Mouse (Mus musculus) liver, postnatal 0 days (tissue): Measurements from ENCODE around the gene Polr2g.

Experiments
- CTCF ChIP-seq: sonication (generic); IDR thresholded peaks from 2 replicates; pipeline ENCODE4 v1.5.1; 2016; ENCODE audit warnings: antibody characterized with exemption, low read depth
- EP300 ChIP-seq: IDR thresholded peaks from 2 replicates; pipeline ENCODE4 v1.6.1; 2016; ENCODE audit warnings: antibody characterized with exemption, low read depth, mild to moderate bottlenecking

GRCm38 (mm10) chr19:8819596-8820423 lies 21.4 kb upstream of the Polr2g start, which contains the start of gene Hnrnpul2:
- peak; percentile 8; the same call in 1 of the 2 replicates for TF ChIP-seq CTCF
- TF ChIP-seq EP300: 0 out of 2 replicates have a peak, but pooled peaks have one; percentile 49
